ENCODE assay signal across 7 mouse cellular contexts in the genomic region with DNA sequence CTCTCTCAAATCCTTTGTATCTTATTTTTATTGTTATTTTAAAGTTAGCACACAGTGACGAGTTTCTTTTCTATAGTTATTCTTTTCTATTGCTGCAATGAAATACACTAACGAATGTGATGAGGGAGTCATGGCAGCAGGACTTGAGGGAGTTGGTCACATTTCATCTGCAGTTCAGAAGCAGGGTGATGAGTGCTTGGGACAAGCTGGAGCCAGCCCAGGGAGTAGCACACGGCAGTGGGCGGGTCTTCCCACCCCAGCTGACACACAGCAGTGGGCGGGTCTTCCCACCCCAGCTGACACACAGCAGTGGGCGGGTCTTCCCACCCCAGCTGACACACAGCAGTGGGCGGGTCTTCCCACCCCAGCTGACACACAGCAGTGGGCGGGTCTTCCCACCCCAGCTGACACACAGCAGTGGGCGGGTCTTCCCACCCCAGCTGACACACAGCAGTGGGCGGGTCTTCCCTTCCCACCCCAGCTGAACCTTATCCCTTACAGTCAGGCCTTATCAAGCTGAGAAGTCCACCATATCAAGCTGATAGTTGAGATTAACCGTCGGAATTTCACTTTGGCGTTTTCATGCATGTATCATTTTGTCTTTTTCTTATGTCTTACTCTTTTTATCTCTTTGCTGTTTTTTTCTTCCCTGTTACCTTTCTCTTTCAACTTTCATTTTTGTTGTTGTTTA.
DNase-seq lines count a peak whose midpoint lies in the region; ATAC-seq lines count a peak whose summit lies in the region.
"Not testable (repeated sequence)": the region's sequence is repeated elsewhere in the genome, so short reads cannot be mapped to it uniquely, and the experiment has no call there.

No protein-coding gene starts in this region.

- 22% methylated on average over 12 of the region's 13 CpGs for WGBS in embryonic facial prominence, embryonic 10.5 days
- 25% methylated on average over 9 of the region's 13 CpGs for WGBS in hindbrain, embryonic 11.5 days
- 26% methylated on average over 10 of the region's 13 CpGs for WGBS in liver, embryonic 12.5 days (ENCODE audit: insufficient replicate concordance)
- 19% methylated on average over 11 of the region's 13 CpGs for WGBS in lung, embryonic 15.5 days

- H3K9ac ChIP-seq in hindbrain, embryonic 11.5 days (ENCODE audit: low read depth, low read length); liver, embryonic 12.5 days; lung, embryonic 15.5 days: not testable (repeated sequence)

- H3K27me3 ChIP-seq in embryonic facial prominence, embryonic 10.5 days (replicated peaks; ENCODE audit: low read depth, poor library complexity, severe bottlenecking); hindbrain, embryonic 11.5 days (ENCODE audit: control insufficient read depth, insufficient read depth, low read length); liver, embryonic 12.5 days (replicated peaks); lung, embryonic 15.5 days: not testable (repeated sequence)

- H3K4me1 ChIP-seq in embryonic facial prominence, embryonic 10.5 days; hindbrain, embryonic 11.5 days (replicated peaks; ENCODE audit: control insufficient read depth, insufficient read depth, low read length); lung, embryonic 15.5 days: not testable (repeated sequence)
- peaks cover 11% of the 10 kb centered on the region for H3K4me1 ChIP-seq in liver, embryonic 12.5 days

- H3K27ac ChIP-seq in embryonic facial prominence, embryonic 10.5 days (replicated peaks); hindbrain, embryonic 11.5 days (ENCODE audit: low read depth, low read length): not testable (repeated sequence)
- 0 out of 2 replicates have a peak overlapping the region, but pooled peaks have one; percentile 10 for H3K27ac ChIP-seq in liver, embryonic 12.5 days
- peak overlapping the region; percentile 3; the same call in 1 of the 2 replicates for H3K27ac ChIP-seq in lung, embryonic 15.5 days

- not testable (repeated sequence) for H3K4me3 ChIP-seq in embryonic facial prominence, embryonic 10.5 days; hindbrain, embryonic 11.5 days (ENCODE audit: low read depth, low read length); liver, embryonic 12.5 days; lung, embryonic 15.5 days

- H3K36me3 ChIP-seq in embryonic facial prominence, embryonic 10.5 days (replicated peaks); hindbrain, embryonic 11.5 days (ENCODE audit: control insufficient read depth, insufficient read depth, low read length); liver, embryonic 12.5 days; lung, embryonic 15.5 days: not testable (repeated sequence)

- peak; percentile 29 for DNase-seq in ES-CJ7 (ENCODE audit: low read depth, low spot score)
- peak; percentile 3 for DNase-seq in adrenal gland, postnatal 10 days
- DNase-seq in embryonic facial prominence, embryonic 10.5 days (ENCODE audit: low spot score), result peak; percentile 18
- DNase-seq in hindbrain, embryonic 11.5 days (ENCODE audit: low spot score), result peak; percentile 5

- not testable (repeated sequence) for H3K4me2 ChIP-seq in hindbrain, embryonic 11.5 days (replicated peaks; ENCODE audit: low read depth, low read length)
- H3K4me2 ChIP-seq in liver, embryonic 12.5 days, result peak overlapping the region; percentile 41
- H3K4me2 ChIP-seq in lung, embryonic 15.5 days, result peak overlapping the region; percentile 0; the same call in 1 of the 2 replicates

- not testable (repeated sequence) for ATAC-seq in hindbrain, embryonic 11.5 days (ENCODE audit: low FRiP score)
- peak; percentile 91 for ATAC-seq in liver, embryonic 12.5 days
- peak; percentile 93; the same call in 1 of the 2 replicates for ATAC-seq in lung, embryonic 15.5 days (ENCODE audit: borderline replicate concordance, extremely low read depth, low FRiP score, low TSS enrichment)
- peak; percentile 46; the same call in 1 of the 2 replicates for ATAC-seq in megakaryocyte progenitor cell, adult 5-6 weeks (replicated peaks; ENCODE audit: poor library complexity)

- not testable (repeated sequence) for H3K9me3 ChIP-seq in embryonic facial prominence, embryonic 10.5 days; hindbrain, embryonic 11.5 days (ENCODE audit: control insufficient read depth, low read length); liver, embryonic 12.5 days (replicated peaks); lung, embryonic 15.5 days
